Mouse (Mus musculus) lung, postnatal 0 days (tissue): ENCODE data around the gene D10Jhu81e. TPM values are rescaled to one million over a fixed set of nuclear protein-coding genes. Genes with fewer than 3 reads are reported as not detected.

Experiments used
- ATAC-seq: fragments of 200-750 bp; cut with Nextera tagmentation; 2 replicates; pipeline ENCODE4 v1.8.0; 2017; ENCODE audit warnings: moderate library complexity
- DNase-seq: peaks from one replicate; pipeline ENCODE4 v3.0.0-alpha.2; 2016; ENCODE audit warnings: low spot score
- H3K27ac ChIP-seq: fragments of 300-500 bp; sonication (generic); 2 replicates; pipeline ENCODE4 v1.5.1; 2014; ENCODE audit warnings: antibody characterized with exemption, mild to moderate bottlenecking, low read length, mixed read lengths
- H3K27me3 ChIP-seq: fragments of 300-500 bp; sonication (generic); replicated peaks from 2 replicates; pipeline ENCODE4 v1.6.1; 2014; ENCODE audit warnings: low read length, mixed read lengths; ENCODE audit not compliant: insufficient read depth
- H3K36me3 ChIP-seq: fragments of 300-500 bp; sonication (generic); 2 replicates; pipeline ENCODE4 v1.6.1; 2014; ENCODE audit warnings: low read length, mixed read lengths; ENCODE audit not compliant: insufficient read depth
- H3K4me1 ChIP-seq: fragments of 300-500 bp; sonication (generic); 2 replicates; pipeline ENCODE4 v1.6.1; 2014; ENCODE audit warnings: antibody characterized with exemption, low read depth, low read length, mixed read lengths; ENCODE audit not compliant: insufficient read depth
- H3K4me2 ChIP-seq: fragments of 300-500 bp; sonication (generic); replicated peaks from 2 replicates; pipeline ENCODE4 v1.6.1; 2014; ENCODE audit warnings: low read depth, mild to moderate bottlenecking, low read length, moderate library complexity, mixed read lengths
- H3K4me3 ChIP-seq: fragments of 300-500 bp; sonication (generic); 2 replicates; pipeline ENCODE4 v1.5.1; 2014; ENCODE audit warnings: low read depth, low read length
- H3K9ac ChIP-seq: fragments of 300-500 bp; sonication (generic); replicated peaks from 2 replicates; pipeline ENCODE4 v1.6.1; 2014; ENCODE audit warnings: low read depth, mild to moderate bottlenecking
- H3K9me3 ChIP-seq: fragments of 300-500 bp; sonication (generic); 2 replicates; pipeline ENCODE4 v1.6.1; 2016; ENCODE audit warnings: low read length, mixed read lengths
- CTCF ChIP-seq: IDR thresholded peaks from 2 replicates; pipeline ENCODE4 v1.5.1; 2016; ENCODE audit warnings: antibody characterized with exemption, mild to moderate bottlenecking
- EP300 ChIP-seq: IDR thresholded peaks from 2 replicates; pipeline ENCODE4 v1.6.1; 2016; ENCODE audit warnings: antibody characterized with exemption, mild to moderate bottlenecking, control low read depth
- WGBS: fragments of 180-500 bp; shearing (Covaris S2); extraction: QIAGEN DNeasy Blood & Tissue Kit; methylation state at CpG from one replicate; pipeline ENCODE4 v1.1.7; 2014; 5-methylcytosine and 5-hydroxymethylcytosine counted together
- polyA plus RNA-seq: library from polyadenylated mRNA; unstranded; fragments of >200 nt; fragmentation: Nextera tagmentation; extraction: Ambion mirVana; gene quantifications from 2 replicates; pipeline ENCODE4 v1.2.1, GENCODE M21; 2015

Gene D10Jhu81e
- polyA plus RNA-seq, 1 experiment from 2014 or later, result 24.8 TPM

GRCm38 (mm10) chr10:78174474-78174873 is 4.9 kb upstream of the D10Jhu81e start:
- Histone ChIP-seq H3K4me1 (no peaks in the 10 kb centered on the region), H3K4me2 (no peak overlapping the region), H3K27me3 (no peaks in the 10 kb centered on the region), H3K4me3 (no peak overlapping the region), H3K27ac (no peak overlapping the region), H3K9ac (no peak overlapping the region), H3K9me3 (no peaks in the 10 kb centered on the region), H3K36me3 (peaks cover 41% of the 10 kb centered on the region; the same call in 1 of the 2 replicates)
- ATAC-seq (no peak), DNase-seq (no peak)
- WGBS, result 89% methylated on average over 5 of the region's 5 CpGs
- TF ChIP-seq EP300 (no peak), CTCF (no peak)

- H3K4me1 ChIP-seq, result peaks cover 8% of the 10 kb centered on the region; the same call in 1 of the 2 replicates
- DNase-seq (no peak), ATAC-seq (no peak)
- no peak overlapping the region for H3K9ac ChIP-seq
- WGBS, result 87% methylated on average over 9 of the region's 9 CpGs
- no peaks in the 10 kb centered on the region for H3K9me3 ChIP-seq
- no peaks in the 10 kb centered on the region for H3K27me3 ChIP-seq
- H3K4me2 ChIP-seq, result no peak overlapping the region
- H3K27ac ChIP-seq, result no peak overlapping the region
- H3K4me3 ChIP-seq, result no peak overlapping the region
- no peak for TF ChIP-seq CTCF
- TF ChIP-seq EP300, result no peak
- peaks cover 12% of the 10 kb centered on the region; the same call in 1 of the 2 replicates for H3K36me3 ChIP-seq
These were observed 2.0 kb upstream of the D10Jhu81e start for GRCm38 (mm10) chr10:78171581-78171980.

GRCm38 (mm10) chr10:78171057-78171456 is 1.5 kb upstream of the D10Jhu81e start:
- Histone ChIP-seq H3K4me2 (no peak overlapping the region), H3K4me3 (no peak overlapping the region), H3K4me1 (peaks cover 8% of the 10 kb centered on the region; the same call in 1 of the 2 replicates), H3K36me3 (peaks cover 7% of the 10 kb centered on the region; the same call in 1 of the 2 replicates), H3K9ac (no peak overlapping the region), H3K9me3 (no peaks in the 10 kb centered on the region), H3K27ac (no peak overlapping the region), H3K27me3 (no peaks in the 10 kb centered on the region)
- ATAC-seq (no peak), DNase-seq (no peak)
- 90% methylated on average over 7 of the region's 7 CpGs for WGBS
- no peak for TF ChIP-seq EP300

GRCm38 (mm10) chr10:78170445-78170844 is 863 bp upstream of the D10Jhu81e start:
- Histone ChIP-seq H3K9ac (no peak overlapping the region), H3K36me3 (peaks cover 9% of the 10 kb centered on the region; the same call in 1 of the 2 replicates), H3K27ac (0 out of 2 replicates have a peak overlapping the region, but pooled peaks have one; percentile 55), H3K27me3 (no peaks in the 10 kb centered on the region), H3K9me3 (no peaks in the 10 kb centered on the region), H3K4me1 (peaks cover 8% of the 10 kb centered on the region; the same call in 1 of the 2 replicates), H3K4me3 (no peak overlapping the region), H3K4me2 (no peak overlapping the region)
- no peak for DNase-seq
- WGBS, result 68% methylated on average over 2 of the region's 2 CpGs
- ATAC-seq, result no peak
- TF ChIP-seq CTCF, result no peak
- no peak for TF ChIP-seq EP300

- WGBS, result 82% methylated on average over 11 of the region's 11 CpGs
- no peak for TF ChIP-seq EP300
- TF ChIP-seq CTCF, result no peak
- peaks cover 8% of the 10 kb centered on the region; the same call in 1 of the 2 replicates for H3K4me1 ChIP-seq
- H3K4me2 ChIP-seq, result peak overlapping the region; percentile 78
- 0 out of 2 replicates have a peak overlapping the region, but pooled peaks have one; percentile 58 for H3K27ac ChIP-seq
- H3K4me3 ChIP-seq, result peak overlapping the region; percentile 61
- H3K36me3 ChIP-seq, result 0 out of 2 replicates have a peak, but pooled peaks cover 20% of the 10 kb centered on the region
- no peaks in the 10 kb centered on the region for H3K27me3 ChIP-seq
- H3K9me3 ChIP-seq, result no peaks in the 10 kb centered on the region
- ATAC-seq (no peak), DNase-seq (no peak)
- H3K9ac ChIP-seq, result peak overlapping the region; percentile 50
These were observed 790 bp downstream of the D10Jhu81e start for GRCm38 (mm10) chr10:78168792-78169191.

GRCm38 (mm10) chr10:78167775-78168174 is 1.8 kb downstream of the D10Jhu81e start:
- Histone ChIP-seq H3K4me2 (no peak overlapping the region), H3K9ac (no peak overlapping the region), H3K27me3 (no peaks in the 10 kb centered on the region), H3K4me3 (no peak overlapping the region), H3K9me3 (no peaks in the 10 kb centered on the region), H3K36me3 (0 out of 2 replicates have a peak, but pooled peaks cover 14% of the 10 kb centered on the region), H3K27ac (no peak overlapping the region), H3K4me1 (peaks cover 8% of the 10 kb centered on the region; the same call in 1 of the 2 replicates)
- ATAC-seq, result no peak
- no peak for DNase-seq
- TF ChIP-seq CTCF (no peak), EP300 (no peak)

- Histone ChIP-seq H3K9ac (no peak overlapping the region), H3K4me3 (no peak overlapping the region), H3K4me2 (no peak overlapping the region), H3K27ac (no peak overlapping the region), H3K27me3 (no peaks in the 10 kb centered on the region), H3K36me3 (0 out of 2 replicates have a peak, but pooled peaks cover 14% of the 10 kb centered on the region), H3K4me1 (peaks cover 8% of the 10 kb centered on the region; the same call in 1 of the 2 replicates), H3K9me3 (no peaks in the 10 kb centered on the region)
- DNase-seq (no peak), ATAC-seq (no peak)
- TF ChIP-seq EP300, result no peak
- TF ChIP-seq CTCF, result no peak
- whole genome bisulfite sequencing, result 93% methylated on average over 7 of the region's 7 CpGs
These were observed 2.2 kb downstream of the D10Jhu81e start for GRCm38 (mm10) chr10:78167333-78167732.
